Mouse (Mus musculus) CD4-positive, CD25-positive, alpha-beta regulatory T cell (primary cell): ENCODE results near the gene Cd200r2. TPM values are rescaled to one million over a fixed set of nuclear protein-coding genes. Genes with fewer than 3 reads are reported as not detected.

Source experiments
- polyA plus RNA-seq: library from polyadenylated mRNA; unstranded; fragments of 100-300 nt; shearing (Covaris generic); gene quantifications from one replicate; pipeline ENCODE4 v1.2.1, GENCODE M21; 2017

The Cd200r2 gene
- 0.11 TPM for polyA plus RNA-seq

GRCm38 (mm10) chr16:44866797-44867196 lies at the start of gene Cd200r2:
Gene Cd200r2, plus strand, starts transcription at chr16:44867097.

GRCm38 (mm10) chr16:44943468-44943867 lies 76.6 kb downstream of the Cd200r2 start, which contains the start of gene Cd200r3:
Gene Cd200r3, plus strand, starts transcription at chr16:44943678.

Other genes with a start within 250 kb of the Cd200r2 start
- gene Nepro, start 142.8 kb upstream of the Cd200r2 start, polyA plus RNA-seq = 11.1 TPM
- 40.7 TPM for gene Gtpbp8, start 120.7 kb upstream of the Cd200r2 start, polyA plus RNA-seq
- 40.1 TPM for gene Cd200r1, start 101.4 kb upstream of the Cd200r2 start, polyA plus RNA-seq
- 2.8 TPM for gene Cd200r4, start 55.4 kb upstream of the Cd200r2 start, polyA plus RNA-seq
- 1.9 TPM for gene Cd200r3, start 76.6 kb downstream of the Cd200r2 start, polyA plus RNA-seq
- gene Ccdc80, start 226.3 kb downstream of the Cd200r2 start, polyA plus RNA-seq = 0.36 TPM